Mouse (Mus musculus) thymus, adult 2 months (tissue): Measurements from ENCODE around the gene Tmtc1.

Source experiments
- CTCF ChIP-seq: fragments of 200-500 bp; IDR thresholded peaks from 2 replicates; pipeline ENCODE4 v1.5.1; 2012; ENCODE audit warnings: mild to moderate bottlenecking, control low read depth, low read length, moderate library complexity, borderline replicate concordance; ENCODE audit not compliant: control insufficient read depth, poor library complexity, insufficient read depth; ENCODE audit errors: extremely low read depth
- POLR2A ChIP-seq: fragments of 200-500 bp; IDR thresholded peaks from 2 replicates; pipeline ENCODE4 v1.6.1; 2012; ENCODE audit warnings: mild to moderate bottlenecking, low read length, control low read depth, moderate library complexity; ENCODE audit not compliant: control insufficient read depth, poor library complexity, insufficient read depth; ENCODE audit errors: extremely low read depth

DNA sequence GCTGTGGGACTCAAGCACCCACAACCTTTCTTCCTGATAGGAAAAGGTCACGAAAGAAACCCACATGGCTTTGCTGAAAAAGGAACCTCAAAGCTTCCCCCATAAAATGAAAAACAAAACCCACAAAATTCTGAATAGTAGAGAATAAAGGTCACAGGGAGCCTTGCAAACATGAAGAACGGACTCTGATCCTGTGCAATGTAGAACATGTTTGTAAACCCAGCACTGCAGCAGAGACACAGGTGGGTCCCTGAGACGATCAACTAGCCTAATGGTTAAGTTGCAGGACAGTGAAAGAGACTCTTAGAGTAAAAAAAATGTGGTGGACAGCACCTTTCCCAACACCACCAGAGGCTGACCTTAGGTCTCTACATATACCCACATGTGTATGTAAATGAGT lies 244.5 kb downstream of the Tmtc1 start:
- TF ChIP-seq POLR2A, result no peak
- TF ChIP-seq CTCF, result no peak
